Mouse (Mus musculus) midbrain, postnatal 0 days (tissue): ENCODE measurements at regions not wholly inside any gene's neighbourhood (a gene's known extent, or its start where the extent isn't known, plus 50 kb on each side); places are given as distances from the start of the nearest gene placed in this dataset.

Experiments used
- ATAC-seq: fragments of 200-750 bp; cut with Nextera tagmentation; 2 replicates; pipeline ENCODE4 v1.8.0; 2017; ENCODE audit warnings: moderate number of reproducible peaks, mild to moderate bottlenecking, moderate TSS enrichment, moderate library complexity; ENCODE audit not compliant: low FRiP score
- DNase-seq: peaks from one replicate; pipeline ENCODE4 v3.0.0-alpha.2; 2015; ENCODE audit warnings: low spot score
- H3K27ac ChIP-seq: fragments of 300-500 bp; sonication (generic); 2 replicates; pipeline ENCODE4 v1.5.1; 2014; ENCODE audit warnings: low read depth, mild to moderate bottlenecking, low read length, mixed read lengths
- H3K27me3 ChIP-seq: fragments of 300-500 bp; sonication (generic); 2 replicates; pipeline ENCODE4 v1.6.1; 2014; ENCODE audit warnings: low read length, control low read depth, mixed read lengths; ENCODE audit not compliant: insufficient read depth
- H3K36me3 ChIP-seq: fragments of 300-500 bp; sonication (generic); 2 replicates; pipeline ENCODE4 v1.6.1; 2014; ENCODE audit warnings: low read length, control low read depth, mixed read lengths; ENCODE audit not compliant: insufficient read depth
- H3K4me1 ChIP-seq: fragments of 300-500 bp; sonication (generic); 2 replicates; pipeline ENCODE4 v1.6.1; 2014; ENCODE audit warnings: mild to moderate bottlenecking, control low read depth, antibody characterized with exemption, low read length, mixed read lengths; ENCODE audit not compliant: insufficient read depth
- H3K4me2 ChIP-seq: fragments of 300-500 bp; sonication (generic); 2 replicates; pipeline ENCODE4 v1.6.1; 2014; ENCODE audit warnings: low read depth, mild to moderate bottlenecking, low read length, mixed read lengths; ENCODE audit not compliant: poor library complexity, severe bottlenecking
- H3K4me3 ChIP-seq: fragments of 300-500 bp; sonication (generic); 2 replicates; pipeline ENCODE4 v1.5.1; 2014; ENCODE audit warnings: low read depth, mild to moderate bottlenecking, low read length, moderate library complexity
- H3K9ac ChIP-seq: fragments of 300-500 bp; sonication (generic); replicated peaks from 2 replicates; pipeline ENCODE4 v1.6.1; 2014; ENCODE audit warnings: mild to moderate bottlenecking, low read length, moderate library complexity, mixed read lengths; ENCODE audit not compliant: poor library complexity, severe bottlenecking
- H3K9me3 ChIP-seq: fragments of 300-500 bp; sonication (generic); 2 replicates; pipeline ENCODE4 v1.6.1; 2016; ENCODE audit warnings: low read length, control low read depth
- CTCF ChIP-seq: IDR thresholded peaks from 2 replicates; pipeline ENCODE4 v1.5.1; 2016; ENCODE audit warnings: antibody characterized with exemption, mild to moderate bottlenecking
- WGBS: fragments of 180-500 bp; shearing (Covaris S2); extraction: QIAGEN DNeasy Blood & Tissue Kit; methylation state at CpG from one replicate; pipeline ENCODE4 v1.1.7; 2014; 5-methylcytosine and 5-hydroxymethylcytosine counted together

- 84% methylated on average over 5 of the region's 5 CpGs for WGBS
- Histone ChIP-seq H3K27ac (no peak overlapping the region), H3K9ac (no peak overlapping the region), H3K27me3 (0 out of 2 replicates have a peak, but pooled peaks cover 3% of the 10 kb centered on the region), H3K9me3 (no peaks in the 10 kb centered on the region), H3K4me3 (no peak overlapping the region), H3K4me2 (no peak overlapping the region), H3K4me1 (peaks cover 12% of the 10 kb centered on the region; the same call in 1 of the 2 replicates), H3K36me3 (no peaks in the 10 kb centered on the region)
- TF ChIP-seq CTCF: no peak
- no peak for DNase-seq
- ATAC-seq: no peak
Measured at GRCm38 (mm10) chr8:10919620-10920019, 88.6 kb downstream of the Irs2 start.

DNA sequence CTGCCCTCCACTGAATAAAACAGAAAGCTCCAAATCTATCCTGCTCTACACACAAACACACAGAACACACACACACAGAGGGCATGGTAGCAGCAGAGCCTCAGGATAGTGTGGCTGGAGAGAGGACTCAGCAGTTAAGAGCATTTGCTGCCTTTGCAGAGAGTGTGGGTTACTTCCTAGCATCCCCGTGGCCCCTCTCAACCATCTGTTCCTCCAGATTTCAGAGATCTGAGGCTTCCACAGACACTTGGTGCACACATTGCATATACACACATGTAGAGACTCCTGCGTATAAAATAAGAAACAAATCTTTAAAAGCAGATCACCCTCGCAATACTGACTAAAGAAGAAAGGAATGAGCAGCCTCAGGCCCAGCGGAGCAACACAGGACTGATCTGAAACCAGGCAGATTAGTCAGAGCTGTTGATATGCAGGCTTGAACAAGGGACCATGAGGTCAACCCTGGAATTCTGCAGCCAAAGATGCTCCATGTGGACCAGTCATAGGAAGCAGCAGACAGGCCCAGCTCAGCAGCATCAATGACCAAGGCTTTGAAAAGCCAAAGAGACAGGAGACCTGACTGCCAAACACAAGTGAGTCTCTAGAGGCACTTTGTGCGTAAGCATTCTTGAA, 89.7 kb downstream of the Irs2 start:
- Histone ChIP-seq H3K4me1 (peaks cover 10% of the 10 kb centered on the region; the same call in 1 of the 2 replicates), H3K27ac (no peak overlapping the region), H3K9ac (no peak overlapping the region), H3K36me3 (no peaks in the 10 kb centered on the region), H3K9me3 (no peaks in the 10 kb centered on the region), H3K27me3 (0 out of 2 replicates have a peak, but pooled peaks cover 3% of the 10 kb centered on the region), H3K4me3 (no peak overlapping the region), H3K4me2 (no peak overlapping the region)
- 86% methylated on average over 5 of the region's 5 CpGs for WGBS
- no peak for ATAC-seq
- TF ChIP-seq CTCF: no peak
- DNase-seq: no peak

DNA sequence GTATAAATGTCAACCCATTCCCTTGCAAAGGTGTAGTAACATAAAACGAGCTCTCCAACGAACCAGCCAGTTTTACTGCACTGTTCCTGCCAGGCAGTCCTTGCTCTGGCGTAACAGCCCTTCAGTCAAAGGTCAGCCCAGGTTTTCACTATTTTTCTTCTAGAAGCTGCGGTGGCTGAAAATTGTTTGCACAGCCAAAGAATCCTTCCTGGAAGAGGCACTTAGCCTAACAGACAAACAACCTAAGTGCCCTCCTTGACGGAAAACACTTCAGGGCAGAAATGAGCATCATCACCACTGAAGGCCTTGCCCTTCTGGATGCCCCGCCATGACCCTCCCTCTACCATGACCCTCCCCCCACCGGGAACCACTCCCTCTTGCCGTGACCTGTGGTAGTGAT, 93.6 kb downstream of the Irs2 start:
- WGBS: 94% methylated on average over 8 of the region's 8 CpGs

GRCm38 (mm10) chr8:10912436-10912835, 95.8 kb downstream of the Irs2 start:
- H3K9me3 ChIP-seq: no peaks in the 10 kb centered on the region
- H3K4me3 ChIP-seq: no peak overlapping the region
- H3K27me3 ChIP-seq: 0 out of 2 replicates have a peak, but pooled peaks cover 3% of the 10 kb centered on the region
- no peak overlapping the region for H3K4me2 ChIP-seq
- TF ChIP-seq CTCF: no peak
- no peak for ATAC-seq
- WGBS: 63% methylated on average over 2 of the region's 2 CpGs
- H3K4me1 ChIP-seq: no peaks in the 10 kb centered on the region
- H3K9ac ChIP-seq: no peak overlapping the region
- no peaks in the 10 kb centered on the region for H3K36me3 ChIP-seq
- peak; percentile 45 for DNase-seq
- H3K27ac ChIP-seq: no peak overlapping the region

More for the DNA sequence above, 93.6 kb downstream of the Irs2 start:
- Histone ChIP-seq H3K36me3 (no peaks in the 10 kb centered on the region), H3K27ac (no peak overlapping the region), H3K9ac (no peak overlapping the region), H3K4me2 (no peak overlapping the region), H3K4me3 (no peak overlapping the region), H3K27me3 (0 out of 2 replicates have a peak, but pooled peaks cover 6% of the 10 kb centered on the region), H3K4me1 (no peaks in the 10 kb centered on the region), H3K9me3 (no peaks in the 10 kb centered on the region)
- no peak for ATAC-seq
- no peak for TF ChIP-seq CTCF
- no peak for DNase-seq

- 87% methylated on average over 4 of the region's 4 CpGs for WGBS
- H3K4me1 ChIP-seq: no peaks in the 10 kb centered on the region
- ATAC-seq (no peak), DNase-seq (no peak)
- no peak overlapping the region for H3K4me3 ChIP-seq
- H3K9ac ChIP-seq: no peak overlapping the region
- no peaks in the 10 kb centered on the region for H3K36me3 ChIP-seq
- no peaks in the 10 kb centered on the region for H3K9me3 ChIP-seq
- H3K27ac ChIP-seq: no peak overlapping the region
- no peak overlapping the region for H3K4me2 ChIP-seq
- 0 out of 2 replicates have a peak, but pooled peaks cover 3% of the 10 kb centered on the region for H3K27me3 ChIP-seq
- TF ChIP-seq CTCF: no peak
Measured at GRCm38 (mm10) chr8:10911371-10911770, 96.9 kb downstream of the Irs2 start.

GRCm38 (mm10) chr8:10910954-10911353, 97.3 kb downstream of the Irs2 start:
- no peak for DNase-seq
- no peak overlapping the region for H3K4me2 ChIP-seq
- ATAC-seq: no peak
- 0 out of 2 replicates have a peak, but pooled peaks cover 3% of the 10 kb centered on the region for H3K27me3 ChIP-seq
- WGBS: 85% methylated on average over 6 of the region's 6 CpGs
- no peak for TF ChIP-seq CTCF
- no peak overlapping the region for H3K9ac ChIP-seq
- no peaks in the 10 kb centered on the region for H3K4me1 ChIP-seq
- no peaks in the 10 kb centered on the region for H3K9me3 ChIP-seq
- no peak overlapping the region for H3K4me3 ChIP-seq
- H3K36me3 ChIP-seq: no peaks in the 10 kb centered on the region
- no peak overlapping the region for H3K27ac ChIP-seq
